9 mouse cellular contexts compared by ENCODE assay signal in genomic region chr17:56470571-56470970, GRCm38 (mm10). TPM values are rescaled to one million over a fixed set of nuclear protein-coding genes. Genes with fewer than 3 reads are reported as not detected.
A peak's percentile ranks its signal among the peaks of the same experiment; 100 is the strongest.
DNase-seq lines count a peak whose midpoint lies in the region; ATAC-seq and TF ChIP-seq lines count a peak whose summit lies in the region.
"Had no signal": no experiment of that assay in that cellular context is flagged by ENCODE, and none has a peak within 500 bp of the region (broad histone marks: within the 10 kb centered on the region; RNA-seq: fewer than 3 reads in every experiment).

No protein-coding gene starts in this region.

- H3K27me3 ChIP-seq in forebrain, postnatal 0 days (ENCODE audit: insufficient read depth, low read length): no peaks in the 10 kb centered on the region
- H3K27me3 ChIP-seq in liver, adult 2 months (ENCODE audit: control insufficient read depth, insufficient read depth, low read length): peaks cover 15% of the 10 kb centered on the region; the same call in 1 of the 2 replicates
- H3K27me3 ChIP-seq in stomach, embryonic 16.5 days (ENCODE audit: control insufficient read depth, insufficient read depth, low read length): peaks cover 24% of the 10 kb centered on the region

- WGBS in forebrain, postnatal 0 days: 33% methylated on average over 10 of the region's 10 CpGs
- 11% methylated on average over 10 of the region's 10 CpGs for WGBS in liver, adult 2 months
- 22% methylated on average over 10 of the region's 10 CpGs for WGBS in stomach, embryonic 16.5 days

- TF ChIP-seq CTCF in left cerebral cortex, adult 2 months (IDR thresholded peaks at IDR 0.05): no peak
- TF ChIP-seq CTCF in forebrain, postnatal 0 days (IDR thresholded peaks at IDR 0.05; ENCODE audit: low read depth): no peak
- no peak for TF ChIP-seq CTCF in liver, adult 2 months (IDR thresholded peaks at IDR 0.05; ENCODE audit: low read depth, low read length)

- intact Hi-C loops in left cerebral cortex, adult 2 months (cut with DNase I): no loop called here
- intact Hi-C loops in left cerebral cortex, postnatal 36 days (cut with DNase I): no loop called here

- H3K4me3 ChIP-seq in left cerebral cortex, adult 2 months: no peak overlapping the region
- peak overlapping the region; percentile 18; the same call in 1 of the 2 replicates for H3K4me3 ChIP-seq in forebrain, postnatal 0 days (ENCODE audit: low read depth, low read length)
- H3K4me3 ChIP-seq in liver, adult 2 months (ENCODE audit: insufficient read depth, low read depth, low read length): no peak overlapping the region
- peak overlapping the region; percentile 38 for H3K4me3 ChIP-seq in stomach, embryonic 16.5 days (replicated peaks; ENCODE audit: low read length)

- H3K9me3 ChIP-seq in forebrain, postnatal 0 days (ENCODE audit: low read length): no peaks in the 10 kb centered on the region
- no peaks in the 10 kb centered on the region for H3K9me3 ChIP-seq in stomach, embryonic 16.5 days (replicated peaks; ENCODE audit: control insufficient read depth, low read length)

- H3K9ac ChIP-seq in forebrain, postnatal 0 days: no peak overlapping the region
- H3K9ac ChIP-seq in liver, adult 2 months (ENCODE audit: low read depth, low read length): no peak overlapping the region
- H3K9ac ChIP-seq in stomach, embryonic 16.5 days (ENCODE audit: low read length): peak overlapping the region; percentile 63; the same call in 1 of the 2 replicates

- TF ChIP-seq POLR2A in liver, adult 2 months (IDR thresholded peaks at IDR 0.05; ENCODE audit: extremely low read depth, insufficient read depth, low read length): no peak

- H3K36me3 ChIP-seq in forebrain, postnatal 0 days (ENCODE audit: insufficient read depth): no peaks in the 10 kb centered on the region
- H3K36me3 ChIP-seq in liver, adult 2 months (ENCODE audit: control insufficient read depth, insufficient read depth, low read length): no peaks in the 10 kb centered on the region
- H3K36me3 ChIP-seq in stomach, embryonic 16.5 days (ENCODE audit: control insufficient read depth, insufficient read depth, low read length): no peaks in the 10 kb centered on the region

- H3K79me2 ChIP-seq in liver, adult 2 months (ENCODE audit: control insufficient read depth, insufficient read depth, low read length): no peaks in the 10 kb centered on the region

- H3K27ac ChIP-seq in left cerebral cortex, adult 2 months: 0 out of 2 replicates have a peak overlapping the region, but pooled peaks have one; percentile 11
- 0 out of 2 replicates have a peak overlapping the region, but pooled peaks have one; percentile 15 for H3K27ac ChIP-seq in forebrain, postnatal 0 days (ENCODE audit: low read depth, low read length)
- H3K27ac ChIP-seq in liver, adult 2 months (replicated peaks; ENCODE audit: insufficient read depth, low read depth, low read length): no peak overlapping the region
- no peak overlapping the region for H3K27ac ChIP-seq in stomach, embryonic 16.5 days (ENCODE audit: low read length)

- no peak for DNase-seq in left cerebral cortex, adult 2 months (ENCODE audit: extremely low spot score in 1 of 2, low spot score in 2 of 2)
- no peak for DNase-seq in left cerebral cortex, postnatal 36 days (ENCODE audit: low spot score in 2 of 2)
- no peak for DNase-seq in forebrain, postnatal 0 days
- peak; percentile 89 for DNase-seq in liver, adult 2 months (ENCODE audit: extremely low read depth, low read depth, low spot score)
- no peak for DNase-seq in thymus, postnatal 14 days
- no peak for DNase-seq in gastrocnemius, adult 8-10 months (ENCODE audit: low spot score in 2 of 2)

- H3K4me1 ChIP-seq in forebrain, postnatal 0 days (ENCODE audit: insufficient read depth): peaks cover 32% of the 10 kb centered on the region
- H3K4me1 ChIP-seq in liver, adult 2 months (ENCODE audit: control insufficient read depth, insufficient read depth, low read length): peaks cover 4% of the 10 kb centered on the region
- peaks cover 76% of the 10 kb centered on the region for H3K4me1 ChIP-seq in stomach, embryonic 16.5 days (ENCODE audit: control insufficient read depth, insufficient read depth, low read length)

- H3K4me2 ChIP-seq in forebrain, postnatal 0 days (ENCODE audit: low read depth): peak overlapping the region; percentile 46
- peak overlapping the region; percentile 62 for H3K4me2 ChIP-seq in stomach, embryonic 16.5 days (ENCODE audit: low read depth, low read length)

- ATAC-seq in forebrain, postnatal 0 days: no peak
- no peak for ATAC-seq in stomach, embryonic 16.5 days (ENCODE audit: insufficient read depth, low FRiP score)

RNA-seq across cellular contexts. Expression of gene Ptprs, which starts 5.7 kb away (rescaled TPM):
- 100 to 1,000 TPM; 645 to 696 TPM for total RNA-seq in left cerebral cortex, adult 2 months (2021)
- 100 to 1,000 TPM; 576 to 675 TPM for total RNA-seq in left cerebral cortex, postnatal 36 days (2021)
- total RNA-seq in forebrain, postnatal 0 days (2014; rRNA removed): 568 and 711 TPM in 2 replicates
- 196 and 250 TPM in 2 replicates for polyA plus RNA-seq in forebrain, postnatal 0 days (2015; fragmentation: Nextera tagmentation; extraction: Ambion mirVana)
- 4.4 and 6.0 TPM in 2 replicates for total RNA-seq in liver, adult 2 months (2014; rRNA removed)
- 7.5 and 10.2 TPM in 2 replicates for polyA plus RNA-seq in liver, adult 2 months (2012; rRNA removed)
- polyA plus RNA-seq in stomach, embryonic 16.5 days (2015; fragmentation: Nextera tagmentation; extraction: Ambion mirVana): 58.5 and 61.9 TPM in 2 replicates
- 10 to 100 TPM; 25.5 to 38.3 (median 30.6) TPM for total RNA-seq in gastrocnemius, adult 8-10 months (2022)

RNA-seq across cellular contexts. Expression of gene Znrf4, which starts 41.7 kb away (rescaled TPM):
- not detected for total RNA-seq in left cerebral cortex, adult 2 months (2021)
- not detected for total RNA-seq in left cerebral cortex, postnatal 36 days (2021)
- total RNA-seq in forebrain, postnatal 0 days (2014; rRNA removed): not detected in 2 replicates
- polyA plus RNA-seq in forebrain, postnatal 0 days (2015; fragmentation: Nextera tagmentation; extraction: Ambion mirVana): 0.13 and 0.16 TPM in 2 replicates
- not detected in 2 replicates for total RNA-seq in liver, adult 2 months (2014; rRNA removed)
- polyA plus RNA-seq in liver, adult 2 months (2012; rRNA removed): not detected in 2 replicates
- polyA plus RNA-seq in stomach, embryonic 16.5 days (2015; fragmentation: Nextera tagmentation; extraction: Ambion mirVana): not detected in 2 replicates
- total RNA-seq in gastrocnemius, adult 8-10 months (2022): not detected
- total RNA-seq: megakaryocyte progenitor cell, adult 5-6 weeks had no signal
- polyA plus RNA-seq: erythroblast, embryonic 14.5 days had no signal

Comparison
In these comparisons a context has a peak if more than half of its experiments do, and no peak if none do; other contexts are left out.
1. H3K27ac ChIP-seq: peak in left cerebral cortex, adult 2 months (single experiment) and forebrain, postnatal 0 days (single experiment); none in liver, adult 2 months (single experiment) and stomach, embryonic 16.5 days (single experiment).
2. H3K4me3 ChIP-seq: peak in forebrain, postnatal 0 days (single experiment) and stomach, embryonic 16.5 days (single experiment); none in left cerebral cortex, adult 2 months (single experiment) and liver, adult 2 months (single experiment).
3. RNA of gene Ptprs, which starts 5.7 kb away (total RNA-seq): 568 to 711 TPM in forebrain, postnatal 0 days, 645 to 696 TPM in left cerebral cortex, adult 2 months and 576 to 675 TPM in left cerebral cortex, postnatal 36 days; 25.5 to 38.3 TPM in gastrocnemius, adult 8-10 months and 4.4 to 6.0 TPM in liver, adult 2 months; every median in the first group is over 10 times any median in the second.